Mouse (Mus musculus) left cerebral cortex, postnatal 36 days (tissue): ENCODE measurements around the gene Acta2. TPM values are rescaled to one million over a fixed set of nuclear protein-coding genes. Genes with fewer than 3 reads are reported as not detected.

Source experiments
- DNase-seq, 2 experiments: peaks; one replicate each; pipeline ENCODE4 v3.0.0; 2021 to 2022; ENCODE audit warnings: low spot score in 2 of 2, mixed read lengths in 1 of 2
- intact Hi-C: fragments of 180-260 bp; cut with DNase I; formaldehyde crosslinking; loops from one replicate; pipeline ENCODE4 v1.15.1; 2025
- total RNA-seq, 2 experiments: library from RNA; stranded (reverse); gene quantifications; 2 replicates each; pipeline ENCODE4 v1.2.3; 2021

Acta2 gene
- total RNA-seq, 2 experiments from 2014 or later: 18.2 to 18.9 TPM

- intact Hi-C loops: no loop called here
- DNase-seq: no peak
Observed at GRCm38 (mm10) chr19:34273073-34273472, 17.7 kb upstream of the Acta2 start.

GRCm38 (mm10) chr19:34270824-34271464 is 15.6 kb upstream of the Acta2 start:
- intact Hi-C loops: no loop called here
- DNase-seq: no peak

- no peak for DNase-seq
- intact Hi-C loops: no loop called here
Observed at GRCm38 (mm10) chr19:34270106-34270726, 14.8 kb upstream of the Acta2 start.

- DNase-seq: no peak
- intact Hi-C loops: no loop called here
Observed at GRCm38 (mm10) chr19:34268991-34269390, 13.6 kb upstream of the Acta2 start.

GRCm38 (mm10) chr19:34265604-34266193 is 10.3 kb upstream of the Acta2 start:
- no peak for DNase-seq
- intact Hi-C loops: no loop called here

GRCm38 (mm10) chr19:34262273-34262974 is 7.0 kb upstream of the Acta2 start:
- DNase-seq: no peak
- intact Hi-C loops: no loop called here

- intact Hi-C loops: no loop called here
- no peak for DNase-seq
Observed at GRCm38 (mm10) chr19:34256936-34257335, 1.5 kb upstream of the Acta2 start.

- intact Hi-C loops: no loop called here
- DNase-seq: no peak
Observed at GRCm38 (mm10) chr19:34256149-34256548, 759 bp upstream of the Acta2 start.

- intact Hi-C loops: no loop called here
- no peak for DNase-seq
Observed at GRCm38 (mm10) chr19:34254101-34254879, 1.1 kb downstream of the Acta2 start.

GRCm38 (mm10) chr19:34252450-34252849 is 2.9 kb downstream of the Acta2 start:
- DNase-seq: no peak
- intact Hi-C loops: no loop called here

GRCm38 (mm10) chr19:34251900-34252299 is 3.5 kb downstream of the Acta2 start:
- intact Hi-C loops: no loop called here
- no peak for DNase-seq

- no peak for DNase-seq
- intact Hi-C loops: no loop called here
Observed at GRCm38 (mm10) chr19:34250621-34251020, 4.8 kb downstream of the Acta2 start.

- intact Hi-C loops: loop anchor here (5.0 to 10.0 kb wide), 4 partner anchors 86 to 386 kb away; partner anchors contain the start of gene Ch25h
Observed at GRCm38 (mm10) chr19:34248558-34248957, 6.8 kb downstream of the Acta2 start.

GRCm38 (mm10) chr19:34244056-34244455 is 11.3 kb downstream of the Acta2 start:
- DNase-seq: no peak
- intact Hi-C loops: loop anchor here (5.0 to 10.0 kb wide), 4 partner anchors 43 to 391 kb away; no protein-coding TSS in a partner anchor

More at GRCm38 (mm10) chr19:34248558-34248957, 6.8 kb downstream of the Acta2 start:
- DNase-seq: no peak

- no peak for DNase-seq
- intact Hi-C loops: loop anchor here (5.0 to 10.0 kb wide), 4 partner anchors 44 to 392 kb away; no protein-coding TSS in a partner anchor
Observed at GRCm38 (mm10) chr19:34242925-34243324, 12.5 kb downstream of the Acta2 start.

- DNase-seq: no peak
- intact Hi-C loops: loop anchor here (5.0 to 10.0 kb wide), 4 partner anchors 46 to 393 kb away; no protein-coding TSS in a partner anchor
Observed at GRCm38 (mm10) chr19:34241247-34241915, 14.0 kb downstream of the Acta2 start.

- intact Hi-C loops: loop anchor here (5.0 to 10.0 kb wide), 4 partner anchors 47 to 394 kb away; no protein-coding TSS in a partner anchor
- DNase-seq: no peak
Observed at GRCm38 (mm10) chr19:34240273-34241039, 14.9 kb downstream of the Acta2 start.

GRCm38 (mm10) chr19:34237746-34238145 is 17.6 kb downstream of the Acta2 start:
- intact Hi-C loops: no loop called here
- DNase-seq: no peak
